Mouse (Mus musculus) embryonic stem cell, embryonic (primary cell): ENCODE measurements around the gene Shld2.

ENCODE experiments used
- CTCF ChIA-PET, 4 experiments: fragments of 300-600 bp in 2 of 4; fragments of 350-600 bp in 2 of 4; sonication (Branson Sonifier 250); formaldehyde crosslinking; loops; one replicate each; lab custom pipeline; 2022; ENCODE audit warnings: inconsistent platforms in 2 of 4; lab: Charles Lee
- POLR2A ChIA-PET, 4 experiments: fragments of 300-600 bp in 2 of 4; fragments of 350-600 bp in 2 of 4; sonication (Branson Sonifier 250); formaldehyde crosslinking; loops; one replicate each; lab custom pipeline; 2022; ENCODE audit warnings: antibody characterized with exemption in 4 of 4, inconsistent platforms in 1 of 4; lab: Charles Lee

Gene Shld2

DNA sequence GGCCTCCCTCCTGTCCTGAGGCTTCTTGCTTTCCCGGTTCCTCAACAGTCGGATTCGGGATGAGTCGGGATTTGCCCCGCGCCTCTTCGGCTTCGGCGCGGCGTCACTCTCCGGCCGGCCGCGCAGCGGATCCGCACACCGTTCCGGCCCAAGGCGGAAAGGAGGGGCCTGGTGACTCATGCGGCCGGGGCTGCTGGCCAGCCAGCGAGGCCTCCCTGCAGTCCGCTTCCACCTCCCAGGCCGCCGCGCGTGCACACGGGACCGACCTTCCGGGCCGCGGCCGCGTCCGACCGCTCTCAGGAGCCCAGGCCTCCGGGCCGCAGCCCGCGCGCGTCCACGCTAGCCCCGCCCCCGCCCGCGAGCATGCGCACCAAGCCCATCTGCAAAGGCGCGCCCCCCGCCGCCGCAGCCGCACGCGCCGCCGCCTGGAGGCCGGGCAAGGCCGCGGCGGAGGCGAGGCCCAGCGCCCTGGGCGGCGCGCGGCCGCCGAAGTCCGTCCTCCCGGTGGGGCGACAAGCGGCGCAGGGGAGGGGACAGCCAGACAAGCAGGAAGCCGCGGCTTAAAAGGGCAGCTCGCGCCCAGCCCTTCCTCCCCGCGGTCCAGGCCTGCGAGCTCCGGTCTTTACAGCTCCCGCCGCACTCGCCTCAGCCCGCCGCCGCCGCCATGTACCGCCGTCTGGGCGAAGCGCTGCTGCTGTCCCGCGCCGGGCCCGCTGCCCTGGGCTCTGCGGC is at the start of gene Shld2, which contains the start of gene Glud1:
Gene Shld2, minus strand, starts transcription at position 260 of the 732 bp plus-strand sequence.
Gene Glud1, plus strand, starts transcription at position 494 of the 732 bp plus-strand sequence.
- ChIA-PET CTCF (no interaction called here), POLR2A (interaction anchor here in 3 of 4 experiments (0.6 to 61.1 kb wide), 20 partner anchors 10 to 362 kb away, joined by 3 to 2339 read pairs (median 4); partner anchors contain the start of genes Fam25c (in 1 of the 3), Mmrn2 (in 1 of the 3) and Sncg (in 1 of the 3))

DNA sequence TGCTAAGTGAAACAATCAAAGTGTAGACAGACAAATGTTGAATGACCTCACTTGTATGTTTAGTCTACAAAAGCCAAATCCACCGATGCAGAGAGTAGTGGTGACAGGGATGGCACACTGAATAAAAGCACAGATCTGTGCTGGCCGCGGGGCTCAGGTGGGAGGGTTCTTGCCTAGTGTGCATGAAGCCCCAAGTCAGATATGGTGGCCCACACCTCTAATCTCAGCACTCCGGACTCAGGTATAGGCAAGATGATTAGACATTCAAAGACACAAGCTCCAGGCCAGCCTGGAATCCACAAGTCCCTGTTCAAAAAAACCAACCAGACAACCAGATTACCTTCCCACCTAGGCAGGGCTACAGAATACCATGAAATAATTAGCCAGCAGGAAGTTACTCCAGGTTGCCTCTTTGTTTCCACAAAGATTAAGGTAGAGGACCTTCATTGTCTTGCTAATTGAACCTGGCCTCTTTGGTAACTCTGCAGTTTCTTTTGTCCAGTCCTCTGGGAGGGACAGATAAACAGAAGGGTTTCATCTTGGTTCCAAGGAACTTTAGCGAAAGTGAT is 49.5 kb upstream of the Shld2 start:
- ChIA-PET POLR2A (interaction anchor here (0.6 to 61.1 kb wide), 44 partner anchors 0 to 415 kb away, joined by 3 to 2339 read pairs (median 5); partner anchors contain the start of genes Mmrn2 (in 3 of the 4), Sncg (in 3 of the 4), Fam25c (in 2 of the 4) and Glud1 (in 2 of the 4)), CTCF (interaction anchor here in 3 of 4 experiments (0.6 to 2.6 kb wide), 8 partner anchors 13 to 1047 kb away, joined by 3 to 14 read pairs (median 6); no protein-coding TSS in a partner anchor)

DNA sequence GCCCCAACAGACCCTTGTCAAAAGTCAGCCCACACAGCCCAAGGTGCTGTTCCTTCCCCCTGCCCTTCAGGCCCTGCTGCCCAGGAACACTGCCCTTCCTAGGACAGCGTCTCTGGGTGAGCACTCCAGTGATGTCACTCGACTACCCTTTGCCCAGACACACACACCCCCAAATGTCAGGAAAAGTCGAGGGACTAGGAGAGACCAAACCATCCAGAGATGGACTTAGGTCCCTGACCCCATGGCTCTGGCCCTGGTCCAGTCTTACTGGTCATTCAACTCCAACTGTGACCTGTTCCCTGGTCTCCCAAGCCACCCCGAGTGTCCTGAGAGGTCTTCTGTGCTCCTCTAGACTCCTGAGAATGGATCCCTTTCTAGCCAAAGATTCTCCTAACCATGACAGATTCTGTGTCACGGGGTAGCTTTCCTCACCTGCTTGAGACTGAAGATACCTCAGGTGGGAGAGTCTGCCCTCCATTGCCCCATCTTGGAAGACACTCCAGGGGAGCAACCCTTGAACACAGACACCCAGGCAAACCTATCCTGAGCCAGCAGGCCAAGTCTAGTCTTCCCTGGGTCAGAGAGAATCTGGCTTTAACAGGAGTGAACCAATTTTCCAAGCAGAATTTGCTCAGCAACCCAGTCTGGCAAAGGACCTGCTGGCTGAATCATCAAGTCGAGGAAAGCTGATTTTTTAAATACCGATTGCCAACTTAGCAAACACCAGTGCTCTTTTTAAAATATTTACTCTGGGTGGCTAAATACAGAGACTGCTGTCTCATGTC is 47.6 kb upstream of the Shld2 start:
- ChIA-PET POLR2A (interaction anchor here (0.9 to 61.1 kb wide), 26 partner anchors 2 to 203 kb away, joined by 3 to 2339 read pairs (median 7); partner anchors contain the start of genes Mmrn2 (in 3 of the 4), Sncg (in 3 of the 4), Fam25c (in 2 of the 4) and Glud1 (in 2 of the 4)), CTCF (interaction anchor here in 2 of 4 experiments (0.6 to 2.6 kb wide), 4 partner anchors 12 to 434 kb away, joined by 3 to 14 read pairs (median 6); no protein-coding TSS in a partner anchor)

DNA sequence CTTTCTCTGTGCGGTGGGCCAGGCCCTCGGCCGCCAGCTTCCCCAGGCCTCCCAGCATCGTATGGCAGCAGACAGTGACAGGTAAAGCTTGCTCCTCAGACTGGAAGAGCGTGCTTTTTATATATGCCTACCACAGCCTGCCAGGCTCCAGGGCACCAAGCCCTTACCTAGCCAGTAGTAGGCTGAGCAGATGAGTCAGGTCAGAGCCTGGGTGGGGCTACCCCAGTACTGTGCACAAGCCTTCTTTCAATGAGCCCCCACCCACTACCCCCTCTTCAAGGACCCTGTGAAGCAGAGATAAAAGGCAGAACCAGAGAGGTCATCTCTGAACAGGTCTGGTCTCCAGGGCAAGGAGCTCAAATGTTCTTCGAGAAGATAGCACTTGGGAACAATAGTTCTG is 45.0 kb upstream of the Shld2 start, which contains the start of gene Fam25c:
Gene Fam25c, minus strand, starts transcription at position 133 of the 400 bp plus-strand sequence.
- ChIA-PET POLR2A (interaction anchor here in 3 of 4 experiments (0.6 to 61.1 kb wide), 18 partner anchors 4 to 233 kb away, joined by 3 to 2339 read pairs (median 4); partner anchors contain the start of genes Fam25c (in 2 of the 3), Glud1 (in 1 of the 3), Ldb3 (in 1 of the 3) and Mmrn2 (in 1 of the 3)), CTCF (interaction anchor here in 3 of 4 experiments (0.7 to 1.7 kb wide), 4 partner anchors 8 to 18 kb away, joined by 3 to 5 read pairs (median 3); no protein-coding TSS in a partner anchor)

DNA sequence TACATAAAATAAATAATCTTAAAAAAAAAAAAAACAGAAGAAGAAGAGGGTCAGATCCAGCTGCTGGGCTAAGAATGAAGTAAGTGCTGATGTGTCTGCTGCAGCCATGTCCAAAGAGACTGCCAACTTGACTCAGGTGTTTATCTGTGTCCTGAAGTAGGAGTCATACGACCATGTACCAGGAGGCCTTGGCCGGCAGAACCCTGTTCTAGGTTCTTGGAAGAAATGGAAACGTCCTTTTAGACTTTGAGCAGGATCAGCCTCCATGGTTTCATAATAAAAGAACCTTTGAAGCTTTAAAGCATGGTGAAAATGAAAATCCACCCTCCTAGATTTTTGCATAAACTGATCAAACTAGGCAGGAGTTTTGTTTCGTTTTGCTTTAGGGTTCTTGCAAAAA is 44.2 kb upstream of the Shld2 start:
- ChIA-PET CTCF (interaction anchor here in 2 of 4 experiments (1.5 to 1.7 kb wide), 2 partner anchors 9 to 18 kb away, joined by 3 to 5 read pairs; no protein-coding TSS in a partner anchor), POLR2A (interaction anchor here (0.6 to 61.1 kb wide), 18 partner anchors 3 to 323 kb away, joined by 3 to 2339 read pairs (median 4); partner anchors contain the start of genes Fam25c (in 2 of the 4), Glud1 (in 1 of the 4), Ldb3 (in 1 of the 4) and Mmrn2 (in 1 of the 4))

DNA sequence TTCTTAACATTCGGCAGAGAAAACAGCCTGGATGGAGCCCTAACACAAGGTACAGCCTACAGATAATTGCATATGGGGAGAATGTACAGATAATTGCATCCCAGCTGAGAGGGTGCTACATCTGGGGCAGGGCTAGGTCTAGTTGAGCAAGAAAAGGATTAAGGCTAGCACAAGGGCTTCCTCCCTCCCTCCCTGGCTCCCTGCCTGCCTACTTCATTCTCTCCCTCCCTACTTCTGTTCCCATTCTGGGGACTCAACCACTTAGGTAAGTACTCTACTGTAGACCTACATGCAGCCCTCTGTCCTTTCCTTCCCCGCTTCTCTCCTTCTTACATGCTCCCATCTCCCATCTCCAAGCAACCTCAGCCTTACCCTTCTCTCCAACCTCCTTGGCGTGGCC is 43.0 kb upstream of the Shld2 start:
- ChIA-PET CTCF (interaction anchor here in 2 of 4 experiments (1.0 to 1.7 kb wide), 3 partner anchors 9 to 19 kb away, joined by 3 to 5 read pairs (median 5); no protein-coding TSS in a partner anchor), POLR2A (interaction anchor here in 3 of 4 experiments (0.8 to 61.1 kb wide), 12 partner anchors 6 to 64 kb away, joined by 3 to 2339 read pairs (median 6); partner anchors contain the start of genes Fam25c (in 2 of the 3), Glud1 (in 1 of the 3), Mmrn2 (in 1 of the 3) and Shld2 (in 1 of the 3))

DNA sequence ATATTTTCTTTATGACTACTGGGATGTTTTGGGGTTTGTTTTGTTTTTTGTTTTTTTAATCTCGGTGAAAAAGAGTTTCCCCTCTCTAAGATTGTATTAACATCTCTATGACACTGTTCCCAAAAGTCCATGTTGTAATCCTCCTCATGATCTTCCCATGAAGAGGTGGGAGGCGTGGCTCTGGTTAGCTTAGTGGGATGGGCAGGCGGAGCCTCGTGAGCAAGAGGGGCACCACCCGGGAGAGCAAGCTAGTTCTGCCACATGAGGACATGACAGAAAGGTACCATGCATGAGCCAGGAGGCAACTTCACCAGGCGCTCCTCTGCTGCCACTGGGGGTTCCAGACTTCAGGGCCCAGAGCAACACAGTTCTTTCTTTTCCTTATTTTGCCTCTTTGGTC is 42.2 kb upstream of the Shld2 start:
- ChIA-PET CTCF (interaction anchor here in 3 of 4 experiments (0.7 to 1.2 kb wide), 4 partner anchors 10 to 208 kb away, joined by 3 to 5 read pairs (median 3); no protein-coding TSS in a partner anchor), POLR2A (interaction anchor here in 3 of 4 experiments (0.6 to 61.1 kb wide), 14 partner anchors 7 to 108 kb away, joined by 3 to 2339 read pairs (median 6); partner anchors contain the start of genes Fam25c (in 2 of the 3), Glud1 (in 1 of the 3), Mmrn2 (in 1 of the 3) and Shld2 (in 1 of the 3))

DNA sequence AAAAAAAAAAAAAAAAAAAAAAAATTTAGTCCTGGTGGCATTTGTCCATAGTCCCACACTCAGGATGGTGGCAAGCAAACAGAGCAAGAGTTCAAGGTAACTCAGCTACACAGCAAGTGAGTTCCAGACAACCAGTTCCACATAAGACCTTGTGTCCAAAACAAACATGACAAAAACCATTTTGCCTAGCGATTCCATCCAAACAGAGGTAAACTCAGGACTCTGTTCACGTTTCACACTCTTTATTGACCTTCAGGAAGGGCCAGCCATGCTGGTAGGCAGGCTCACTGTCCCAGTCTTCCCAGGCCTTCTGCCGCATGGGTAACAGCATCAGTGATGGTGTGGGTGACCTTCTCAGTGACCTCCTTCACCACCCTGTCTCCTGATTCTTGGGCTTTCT is 41.4 kb upstream of the Shld2 start:
- ChIA-PET CTCF (interaction anchor here in 2 of 4 experiments (0.8 to 1.0 kb wide), 2 partner anchors 27 to 214 kb away, joined by 3 to 6 read pairs; no protein-coding TSS in a partner anchor), POLR2A (interaction anchor here (0.7 to 61.1 kb wide), 10 partner anchors 8 to 191 kb away, joined by 3 to 2339 read pairs (median 10); partner anchors contain the start of genes Fam25c (in 2 of the 4), Glud1 (in 1 of the 4), Mmrn2 (in 1 of the 4) and Shld2 (in 1 of the 4))

DNA sequence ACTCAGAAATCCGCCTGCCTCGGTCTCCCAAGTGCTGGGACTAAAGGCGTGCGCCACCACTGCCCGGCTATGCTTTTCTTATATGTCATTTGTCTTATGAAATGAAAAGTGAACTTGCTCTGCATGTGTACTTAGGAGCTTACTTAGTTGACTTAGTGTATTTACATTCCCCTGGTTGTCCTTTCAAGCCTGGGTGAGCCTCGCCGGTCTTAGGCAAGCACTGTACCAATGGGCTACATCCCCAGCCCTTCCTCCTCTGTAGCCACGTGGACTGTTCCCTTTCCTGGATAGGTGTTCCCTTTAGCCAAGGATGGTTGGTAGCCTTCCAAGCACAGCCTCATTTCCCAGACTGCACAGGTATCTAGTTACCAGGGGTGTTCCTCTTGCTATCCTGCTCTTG is 38.7 kb upstream of the Shld2 start:
- CTCF ChIA-PET: interaction anchor here in 2 of 4 experiments (0.6 to 2.5 kb wide), 7 partner anchors 8 to 390 kb away, joined by 3 to 13 read pairs (median 4); no protein-coding TSS in a partner anchor
- POLR2A ChIA-PET: interaction anchor here (0.6 to 61.1 kb wide), 17 partner anchors 8 to 213 kb away, joined by 3 to 2339 read pairs (median 4); partner anchors contain the start of genes Fam25c (in 2 of the 4), Glud1 (in 1 of the 4), Mmrn2 (in 1 of the 4) and Shld2 (in 1 of the 4)

DNA sequence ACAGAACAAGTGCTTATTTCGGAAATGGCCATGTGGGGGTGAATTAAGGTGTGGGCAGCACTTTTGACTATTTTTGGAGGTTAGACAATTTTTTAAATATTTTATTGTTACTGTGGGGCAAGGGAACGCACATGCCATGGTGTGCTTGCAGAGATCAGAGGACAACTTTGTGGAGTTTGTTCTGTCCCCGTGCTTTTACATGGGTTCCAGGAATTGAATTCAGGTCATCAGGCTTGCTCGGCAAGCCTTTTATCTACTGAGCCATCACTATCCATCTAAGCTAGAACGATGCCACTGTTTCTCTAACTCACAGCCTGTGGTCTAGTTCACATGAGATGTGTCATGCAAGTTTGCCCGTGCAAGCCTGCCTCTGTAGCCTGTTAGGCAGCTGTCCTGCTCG is 38.0 kb upstream of the Shld2 start:
- ChIA-PET CTCF (interaction anchor here in 3 of 4 experiments (0.8 to 2.7 kb wide), 8 partner anchors 15 to 389 kb away, joined by 3 to 13 read pairs (median 5); no protein-coding TSS in a partner anchor), POLR2A (interaction anchor here in 3 of 4 experiments (0.6 to 61.1 kb wide), 16 partner anchors 8 to 224 kb away, joined by 3 to 2339 read pairs (median 4); partner anchors contain the start of genes Fam25c (in 2 of the 3), Glud1 (in 1 of the 3), Mmrn2 (in 1 of the 3) and Shld2 (in 1 of the 3))

DNA sequence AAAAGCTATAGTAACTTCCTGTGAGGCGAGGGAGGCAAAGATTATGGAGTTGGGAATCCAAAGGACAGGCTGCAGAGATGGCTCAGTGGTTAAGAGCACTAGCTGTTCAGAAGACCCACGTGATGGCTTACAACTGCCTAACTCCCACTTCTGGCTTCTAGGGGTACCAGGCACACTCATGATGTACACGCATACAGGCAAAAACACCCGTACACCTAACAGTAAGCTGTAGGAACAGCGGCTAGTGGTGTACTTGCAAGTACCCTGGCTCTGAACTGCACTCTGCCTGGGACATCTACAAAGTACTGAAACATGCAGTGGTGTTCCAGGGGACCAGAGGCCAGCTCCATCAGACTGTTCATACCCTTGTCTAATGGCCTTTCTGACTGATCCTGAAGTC is 36.8 kb upstream of the Shld2 start:
- ChIA-PET CTCF (interaction anchor here in 3 of 4 experiments (0.6 to 2.7 kb wide), 9 partner anchors 9 to 53 kb away, joined by 3 to 19 read pairs (median 7); no protein-coding TSS in a partner anchor), POLR2A (interaction anchor here (1.1 to 61.1 kb wide), 14 partner anchors 6 to 201 kb away, joined by 3 to 2339 read pairs (median 8); partner anchors contain the start of genes Fam25c (in 2 of the 4), Glud1 (in 1 of the 4), Mmrn2 (in 1 of the 4) and Shld2 (in 1 of the 4))

DNA sequence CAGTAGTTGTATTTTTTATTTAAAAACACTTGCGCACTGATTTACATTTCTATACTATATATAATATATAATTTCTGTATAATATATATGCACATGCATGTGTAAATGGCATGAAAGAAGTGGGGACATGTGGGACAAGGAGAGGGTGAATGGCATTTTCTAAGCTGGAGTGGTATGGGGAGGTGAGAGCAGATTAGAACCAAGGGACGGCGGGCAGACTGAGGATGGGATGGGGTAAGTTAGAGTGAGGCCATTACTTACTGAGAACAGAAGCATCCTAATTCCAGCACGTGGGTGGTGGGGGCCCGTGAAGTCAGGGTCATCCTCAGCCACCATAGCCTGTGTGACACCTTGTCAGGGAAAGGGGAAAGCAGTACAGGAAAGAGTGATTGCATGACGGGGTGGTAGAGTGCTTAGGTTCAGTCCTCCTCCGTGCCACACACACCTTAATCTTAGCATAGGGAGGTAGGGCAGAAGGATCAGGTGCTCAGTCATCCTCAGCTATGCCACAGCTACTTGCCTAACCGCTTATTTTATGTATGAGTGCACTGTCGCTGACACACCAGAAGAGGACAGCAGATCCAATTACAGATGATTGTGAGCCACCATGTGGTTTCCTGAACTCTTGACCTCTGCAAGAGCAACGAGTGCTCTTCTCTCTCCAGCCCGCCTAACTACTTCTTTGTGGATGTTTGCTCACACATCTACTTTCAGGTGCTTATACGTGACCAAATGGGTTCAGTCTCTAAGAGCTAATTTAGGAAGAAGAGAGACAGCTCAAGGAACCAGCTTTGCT is 35.7 kb upstream of the Shld2 start:
- CTCF ChIA-PET: interaction anchor here in 3 of 4 experiments (0.5 to 2.7 kb wide), 15 partner anchors 8 to 260 kb away, joined by 3 to 19 read pairs (median 4); no protein-coding TSS in a partner anchor

DNA sequence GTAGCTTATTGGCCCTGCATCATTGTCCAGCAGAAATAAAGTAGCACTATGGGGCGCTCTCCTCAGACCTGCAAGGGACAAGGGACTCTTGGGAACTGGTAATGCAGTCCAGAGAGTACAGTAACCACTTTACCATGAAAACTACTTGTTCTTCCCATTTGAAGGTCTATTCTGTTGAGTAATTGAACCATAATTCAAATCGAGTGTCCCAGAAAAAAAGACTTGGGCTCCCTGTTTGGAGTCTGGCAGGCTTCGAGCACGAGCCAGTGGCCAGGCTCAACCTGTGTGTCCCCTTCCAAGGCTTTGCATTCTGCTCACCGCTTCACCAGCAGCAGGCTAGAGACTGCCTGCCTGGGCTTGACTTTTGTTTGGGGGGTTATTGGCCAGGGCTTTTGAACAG is 34.1 kb upstream of the Shld2 start:
- POLR2A ChIA-PET: interaction anchor here in 2 of 4 experiments (1.0 to 61.1 kb wide), 4 partner anchors 4 to 49 kb away, joined by 3 to 2339 read pairs (median 1171); partner anchors contain the start of genes Fam25c (in 1 of the 2), Glud1 (in 1 of the 2), Mmrn2 (in 1 of the 2) and Shld2 (in 1 of the 2)
- CTCF ChIA-PET: no interaction called here

More for the DNA sequence above, 35.7 kb upstream of the Shld2 start:
- POLR2A ChIA-PET: interaction anchor here (0.5 to 61.1 kb wide), 23 partner anchors 5 to 217 kb away, joined by 3 to 2339 read pairs (median 4); partner anchors contain the start of genes Fam25c (in 2 of the 4), Glud1 (in 2 of the 4), Shld2 (in 2 of the 4) and Mmrn2 (in 1 of the 4)

DNA sequence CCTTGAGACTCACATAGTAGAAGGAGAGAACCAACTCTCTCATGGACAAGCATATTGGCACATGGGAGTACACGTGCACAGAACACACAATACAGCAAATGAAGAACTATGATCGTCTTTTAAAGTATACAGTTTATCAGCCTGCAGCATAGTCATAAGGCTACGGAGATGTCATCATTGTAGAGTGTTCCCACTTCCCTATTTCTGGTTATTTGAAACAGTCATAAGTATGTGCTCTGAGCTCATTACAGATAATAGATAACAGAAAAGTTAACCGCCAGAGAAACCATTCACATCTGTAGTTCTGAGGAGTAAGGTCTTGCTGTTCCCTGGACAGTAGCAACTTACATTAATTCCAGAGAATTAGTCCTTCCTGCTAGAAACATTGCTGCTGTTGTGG is 32.8 kb upstream of the Shld2 start:
- CTCF ChIA-PET: no interaction called here
- POLR2A ChIA-PET: interaction anchor here in 2 of 4 experiments (2.0 to 61.1 kb wide), 4 partner anchors 2 to 16 kb away, joined by 6 to 2339 read pairs (median 1174); partner anchors contain the start of genes Fam25c (in 1 of the 2), Glud1 (in 1 of the 2), Mmrn2 (in 1 of the 2) and Shld2 (in 1 of the 2)
